Mouse (Mus musculus): Measurements from ENCODE around the gene Supt6. TPM values are rescaled to one million over a fixed set of nuclear protein-coding genes. Genes with fewer than 3 reads are reported as not detected.
A peak's percentile ranks its signal among the peaks of the same experiment; 100 is the strongest.

The Supt6 gene
- polyA plus RNA-seq, 1 experiment from 2014 or later, result 16.6 TPM

- H3K4me2 ChIP-seq, result no peak overlapping the region
- H3K4me3 ChIP-seq, result no peak overlapping the region
- no peaks in the 10 kb centered on the region for H3K27me3 ChIP-seq (replicated peaks)
- no peaks in the 10 kb centered on the region for H3K9me3 ChIP-seq
- peaks cover 37% of the 10 kb centered on the region for H3K4me1 ChIP-seq
- WGBS, result 75% methylated on average over 19 of the region's 19 CpGs
- ATAC-seq (ENCODE audit: extremely low read depth, insufficient number of reproducible peaks, low FRiP score, low TSS enrichment), result no peak
- H3K36me3 ChIP-seq, result peaks cover 17% of the 10 kb centered on the region
- peak overlapping the region; percentile 39; the same call in 1 of the 2 replicates for H3K9ac ChIP-seq
- H3K27ac ChIP-seq (replicated peaks), result no peak overlapping the region
These were observed 72.9 kb downstream of the Supt6 start for GRCm38 (mm10) chr11:78172748-78173383.

DNA sequence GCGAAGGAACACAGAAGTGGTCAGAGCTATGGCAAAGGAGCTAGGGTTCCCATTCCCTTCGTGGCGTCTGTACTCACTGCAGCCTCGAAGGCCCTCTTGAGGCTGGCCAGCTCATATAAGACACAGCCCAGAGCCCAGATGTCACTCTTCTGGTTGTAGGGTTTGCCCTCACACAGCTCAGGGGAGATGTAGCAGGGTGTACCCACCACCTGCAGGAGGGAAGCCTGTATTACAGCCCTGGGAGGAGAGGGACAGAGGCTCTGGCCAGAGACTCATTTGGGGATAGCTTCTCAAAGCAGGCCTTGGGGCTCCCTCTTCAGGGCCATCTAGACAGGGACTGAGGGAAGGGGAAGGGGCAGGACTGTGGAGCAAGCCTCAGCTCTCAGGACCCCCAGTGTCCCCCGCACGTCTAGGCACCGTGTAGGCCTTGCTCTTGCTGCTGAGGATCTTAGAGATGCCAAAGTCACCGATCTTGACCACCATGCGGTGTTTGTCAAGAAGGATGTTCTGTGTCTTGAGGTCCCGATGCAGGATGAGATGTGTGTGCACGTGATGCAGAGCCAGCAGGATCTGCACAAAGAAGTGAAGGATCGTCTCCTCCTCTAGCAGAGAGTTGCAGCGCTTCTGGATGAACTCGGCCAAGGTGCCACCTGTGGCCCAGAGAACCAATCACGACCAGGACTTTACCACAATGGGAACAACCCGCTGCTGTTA is 73.6 kb downstream of the Supt6 start:
- 76% methylated on average over 16 of the region's 16 CpGs for WGBS
- H3K4me3 ChIP-seq, result no peak overlapping the region
- no peak for ATAC-seq (ENCODE audit: extremely low read depth, insufficient number of reproducible peaks, low FRiP score, low TSS enrichment)
- no peak overlapping the region for H3K27ac ChIP-seq (replicated peaks)
- H3K36me3 ChIP-seq, result peaks cover 17% of the 10 kb centered on the region
- H3K4me1 ChIP-seq, result peaks cover 32% of the 10 kb centered on the region
- no peaks in the 10 kb centered on the region for H3K9me3 ChIP-seq
- H3K9ac ChIP-seq, result no peak overlapping the region
- no peak overlapping the region for H3K4me2 ChIP-seq
- H3K27me3 ChIP-seq (replicated peaks), result no peaks in the 10 kb centered on the region

GRCm38 (mm10) chr11:78171328-78171727 is 74.5 kb downstream of the Supt6 start:
- no peaks in the 10 kb centered on the region for H3K27me3 ChIP-seq (replicated peaks)
- no peak for ATAC-seq (ENCODE audit: extremely low read depth, insufficient number of reproducible peaks, low FRiP score, low TSS enrichment)
- H3K4me1 ChIP-seq, result peaks cover 36% of the 10 kb centered on the region
- 70% methylated on average over 4 of the region's 4 CpGs for WGBS
- H3K27ac ChIP-seq (replicated peaks), result no peak overlapping the region
- H3K9me3 ChIP-seq, result no peaks in the 10 kb centered on the region
- no peak overlapping the region for H3K4me2 ChIP-seq
- H3K36me3 ChIP-seq, result peaks cover 17% of the 10 kb centered on the region
- no peak overlapping the region for H3K4me3 ChIP-seq
- H3K9ac ChIP-seq, result no peak overlapping the region

DNA sequence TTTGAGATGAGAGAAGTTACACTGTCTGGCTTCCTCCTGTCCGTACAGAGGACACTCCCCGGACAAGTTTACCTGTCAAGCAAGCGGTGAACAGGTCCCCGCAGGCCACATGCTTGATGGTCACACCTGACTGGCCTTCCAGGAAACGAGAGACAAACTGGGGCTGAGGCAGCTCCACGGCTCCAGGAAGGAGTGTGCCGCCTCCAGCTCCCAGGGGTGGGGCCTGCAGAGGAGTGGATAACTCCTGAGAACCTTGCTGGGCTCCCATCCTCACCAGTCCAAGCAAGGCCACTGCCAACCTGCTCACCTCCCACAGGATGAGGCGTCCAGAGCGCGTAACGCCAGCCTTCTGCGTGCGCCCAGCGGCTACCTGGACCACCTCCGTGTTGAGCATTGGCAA is 75.5 kb downstream of the Supt6 start:
- H3K4me1 ChIP-seq, result peaks cover 37% of the 10 kb centered on the region
- no peaks in the 10 kb centered on the region for H3K27me3 ChIP-seq (replicated peaks)
- ATAC-seq (ENCODE audit: extremely low read depth, insufficient number of reproducible peaks, low FRiP score, low TSS enrichment), result no peak
- no peaks in the 10 kb centered on the region for H3K9me3 ChIP-seq
- H3K4me3 ChIP-seq, result no peak overlapping the region
- 85% methylated on average over 15 of the region's 15 CpGs for WGBS
- peaks cover 17% of the 10 kb centered on the region for H3K36me3 ChIP-seq
- no peak overlapping the region for H3K4me2 ChIP-seq
- H3K27ac ChIP-seq (replicated peaks), result no peak overlapping the region
- no peak overlapping the region for H3K9ac ChIP-seq

DNA sequence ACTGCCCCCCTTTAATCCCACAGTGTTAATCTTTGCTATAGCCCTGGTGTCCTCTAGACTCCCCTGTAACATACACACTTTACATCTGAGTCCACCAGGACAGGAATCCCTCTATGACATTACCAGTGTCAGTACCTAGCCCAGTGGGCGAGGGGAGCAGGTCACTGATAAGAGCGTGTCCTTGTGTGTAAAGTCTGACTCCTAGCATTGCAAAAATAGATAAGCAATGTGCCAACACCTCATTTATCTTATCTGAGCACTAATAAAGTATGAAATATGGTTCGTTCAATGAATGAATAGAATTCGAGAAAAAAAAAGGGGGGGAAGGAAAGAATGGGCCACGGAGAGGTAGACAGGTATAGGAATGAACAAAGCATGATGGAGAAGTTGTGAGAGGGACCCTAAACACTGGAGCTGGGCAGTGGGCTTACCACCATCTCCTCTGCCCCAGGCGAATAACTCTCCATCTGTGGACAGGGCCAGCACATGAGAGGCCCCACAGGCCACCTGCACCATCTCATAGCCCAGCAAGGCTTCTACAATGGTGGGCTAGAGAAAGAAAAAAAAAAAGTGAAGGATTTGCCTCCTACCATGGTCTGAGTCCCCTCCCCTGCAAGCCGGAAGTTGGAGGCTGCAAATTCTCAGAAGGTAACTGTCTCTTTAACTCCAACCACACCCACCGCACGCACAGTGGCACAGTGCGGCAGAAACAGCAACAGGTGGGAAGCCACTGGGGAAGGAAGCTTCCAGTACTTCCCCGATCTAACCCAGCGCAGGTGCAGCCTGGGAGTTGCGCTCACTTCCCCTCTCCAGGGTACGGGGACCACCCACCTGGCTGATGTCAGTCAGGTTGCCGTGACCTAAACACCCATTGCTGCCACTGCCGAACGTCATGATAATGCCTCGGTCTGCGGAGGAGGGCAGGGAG is 77.0 kb downstream of the Supt6 start:
- no peaks in the 10 kb centered on the region for H3K27me3 ChIP-seq (replicated peaks)
- WGBS, result 57% methylated on average over 19 of the region's 19 CpGs
- ATAC-seq (ENCODE audit: extremely low read depth, insufficient number of reproducible peaks, low FRiP score, low TSS enrichment), result no peak
- H3K27ac ChIP-seq (replicated peaks), result no peak overlapping the region
- H3K9me3 ChIP-seq, result no peaks in the 10 kb centered on the region
- peak overlapping the region; percentile 32; the same call in 1 of the 2 replicates for H3K4me2 ChIP-seq
- H3K36me3 ChIP-seq, result peaks cover 17% of the 10 kb centered on the region
- H3K4me3 ChIP-seq, result no peak overlapping the region
- peaks cover 30% of the 10 kb centered on the region for H3K4me1 ChIP-seq
- no peak overlapping the region for H3K9ac ChIP-seq

DNA sequence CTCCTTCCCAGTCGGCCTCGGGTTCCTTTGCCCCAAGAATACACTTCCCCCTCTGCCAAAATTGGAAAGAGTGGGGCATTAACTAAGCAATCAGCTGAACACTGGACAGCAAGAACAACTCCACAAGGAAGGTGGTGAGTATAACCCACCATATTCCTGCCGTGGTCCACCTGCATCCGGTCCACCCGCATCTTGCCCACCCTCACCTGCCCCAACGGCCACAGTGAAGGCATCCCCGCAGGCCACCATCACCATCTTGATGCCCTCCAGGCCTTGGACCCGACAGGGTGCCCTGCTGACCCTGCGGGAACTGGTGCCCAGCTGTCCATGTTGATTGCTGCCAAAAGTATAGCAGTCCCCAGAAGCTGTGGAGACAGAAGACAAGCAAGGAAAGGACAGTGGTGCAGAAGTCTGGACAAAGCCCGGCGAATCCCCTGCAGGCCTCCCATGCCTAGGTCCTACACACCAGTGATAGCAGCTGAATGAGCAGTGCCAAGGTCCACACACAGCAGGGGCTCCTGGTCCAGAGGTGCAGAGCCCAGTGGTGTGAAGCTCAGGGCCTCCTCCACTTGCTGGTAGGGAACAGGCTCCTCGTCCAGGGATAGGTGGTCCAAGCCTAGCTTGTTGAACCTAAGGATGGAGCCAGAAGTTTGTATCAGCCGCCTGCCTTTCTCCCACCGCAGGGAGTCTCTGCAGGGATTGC is 78.4 kb downstream of the Supt6 start:
- Histone ChIP-seq H3K36me3 (peaks cover 16% of the 10 kb centered on the region), H3K27me3 (replicated peaks) (no peaks in the 10 kb centered on the region), H3K9ac (no peak overlapping the region), H3K4me2 (no peak overlapping the region), H3K9me3 (no peaks in the 10 kb centered on the region), H3K27ac (replicated peaks) (no peak overlapping the region), H3K4me3 (no peak overlapping the region), H3K4me1 (peaks cover 38% of the 10 kb centered on the region)
- no peak for ATAC-seq (ENCODE audit: extremely low read depth, insufficient number of reproducible peaks, low FRiP score, low TSS enrichment)
- 86% methylated on average over 14 of the region's 14 CpGs for WGBS

- 66% methylated on average over 6 of the region's 6 CpGs for WGBS
- H3K4me2 ChIP-seq, result no peak overlapping the region
- peaks cover 39% of the 10 kb centered on the region for H3K4me1 ChIP-seq
- peaks cover 16% of the 10 kb centered on the region for H3K36me3 ChIP-seq
- H3K27ac ChIP-seq (replicated peaks), result no peak overlapping the region
- no peaks in the 10 kb centered on the region for H3K9me3 ChIP-seq
- no peak overlapping the region for H3K4me3 ChIP-seq
- no peak overlapping the region for H3K9ac ChIP-seq
- H3K27me3 ChIP-seq (replicated peaks), result no peaks in the 10 kb centered on the region
- no peak for ATAC-seq (ENCODE audit: extremely low read depth, insufficient number of reproducible peaks, low FRiP score, low TSS enrichment)
These were observed 79.1 kb downstream of the Supt6 start for GRCm38 (mm10) chr11:78166640-78167039.

GRCm38 (mm10) chr11:78166161-78166560 is 79.6 kb downstream of the Supt6 start:
- Histone ChIP-seq H3K4me2 (peak overlapping the region; percentile 80), H3K27ac (replicated peaks) (peak overlapping the region; percentile 96), H3K4me3 (peak overlapping the region; percentile 84), H3K9ac (peak overlapping the region; percentile 94), H3K36me3 (peaks cover 18% of the 10 kb centered on the region), H3K9me3 (no peaks in the 10 kb centered on the region), H3K4me1 (peaks cover 39% of the 10 kb centered on the region), H3K27me3 (replicated peaks) (no peaks in the 10 kb centered on the region)
- 46% methylated on average over 4 of the region's 4 CpGs for WGBS
- ATAC-seq (ENCODE audit: extremely low read depth, insufficient number of reproducible peaks, low FRiP score, low TSS enrichment), result no peak

GRCm38 (mm10) chr11:78165761-78166109 is 80.1 kb downstream of the Supt6 start:
- peak overlapping the region; percentile 80 for H3K4me2 ChIP-seq
- peaks cover 18% of the 10 kb centered on the region for H3K36me3 ChIP-seq
- peak overlapping the region; percentile 94 for H3K9ac ChIP-seq
- peaks cover 39% of the 10 kb centered on the region for H3K4me1 ChIP-seq
- peak overlapping the region; percentile 96 for H3K27ac ChIP-seq (replicated peaks)
- no peaks in the 10 kb centered on the region for H3K9me3 ChIP-seq
- peak; percentile 14; the same call in 1 of the 2 replicates for ATAC-seq (ENCODE audit: extremely low read depth, insufficient number of reproducible peaks, low FRiP score, low TSS enrichment)
- peak overlapping the region; percentile 84 for H3K4me3 ChIP-seq
- 1% methylated on average over 16 of the region's 16 CpGs for WGBS
- no peaks in the 10 kb centered on the region for H3K27me3 ChIP-seq (replicated peaks)

- Histone ChIP-seq H3K9ac (peak within 1 kb of the TSS; percentile 94), H3K4me2 (peak within 1 kb of the TSS; percentile 80), H3K9me3 (no peaks in the 10 kb centered on the region), H3K36me3 (peaks cover 24% of the 10 kb centered on the region), H3K4me3 (peak within 1 kb of the TSS; percentile 84), H3K27ac (replicated peaks) (peak within 1 kb of the TSS; percentile 96), H3K27me3 (replicated peaks) (no peaks in the 10 kb centered on the region), H3K4me1 (peaks cover 39% of the 10 kb centered on the region)
- peak; percentile 83 for ATAC-seq (ENCODE audit: extremely low read depth, insufficient number of reproducible peaks, low FRiP score, low TSS enrichment)
- 0% methylated on average over 76 of the region's 78 CpGs for WGBS
These were observed 80.6 kb downstream of the Supt6 start, which contains the start of gene Traf4 for GRCm38 (mm10) chr11:78164924-78165760. Traf4 (minus strand) TSS chr11:78165589.

Data from heart, embryonic 13.5 days (tissue).